Mouse (Mus musculus): ENCODE data around the gene Acot6.

GRCm38 (mm10) chr12:84063228-84063627 lies 37.2 kb upstream of the Acot6 start:
- TF ChIP-seq CTCF (IDR thresholded peaks at IDR 0.05; ENCODE audit: control insufficient read depth, insufficient read depth, insufficient read length), result no peak
- no peak for TF ChIP-seq MAX (IDR thresholded peaks at IDR 0.05)
- TF ChIP-seq USF1 (IDR thresholded peaks at IDR 0.05; ENCODE audit: low read depth), result no peak
